In genomic region chr11:95840694-95841497, GRCm38 (mm10) we compare ENCODE assay signal across 11 mouse cellular contexts. TPM values are rescaled to one million over a fixed set of nuclear protein-coding genes. Genes with fewer than 3 reads are reported as not detected.
DNase-seq lines count a peak whose midpoint lies in the region; ATAC-seq and TF ChIP-seq lines count a peak whose summit lies in the region.
"Had no signal": no experiment of that assay in that cellular context is flagged by ENCODE, and none has a peak within 500 bp of the region (broad histone marks: within the 10 kb centered on the region; RNA-seq: fewer than 3 reads in every experiment).

No protein-coding gene starts in this region.

- DNase-seq in kidney, adult 9 months = no peak
- DNase-seq in CH12.LX (ENCODE audit: extremely low read depth) (no peak), MEL (ENCODE audit: low read depth, low spot score) (no peak)
- DNase-seq in embryo, embryonic 10 days (ENCODE audit: low spot score) = no peak
- no peak for DNase-seq in right cerebral cortex, adult 18-20 months
- DNase-seq: cerebellum, adult 11-12 months had no signal

- H3K9ac ChIP-seq in kidney, embryonic 15.5 days = 0 out of 2 replicates have a peak overlapping the region, but pooled peaks have one; percentile 23
- H3K9ac ChIP-seq in CH12.LX (ENCODE audit: insufficient read depth, low read depth) (peak overlapping the region; percentile 76), MEL (ENCODE audit: control insufficient read depth, low read depth, low read length, poor library complexity, severe bottlenecking) (no peak overlapping the region)
- H3K9ac ChIP-seq in limb, embryonic 13.5 days = no peak overlapping the region
- H3K9ac ChIP-seq: forebrain, embryonic 15.5 days had no signal

- no peak for TF ChIP-seq POLR2A in CH12.LX (IDR thresholded peaks at IDR 0.05; ENCODE audit: low read depth, low read length)
- no peak for TF ChIP-seq POLR2A in MEL (IDR thresholded peaks at IDR 0.05; ENCODE audit: control insufficient read depth in 1 of 2, insufficient read depth in 1 of 2, low read depth in 1 of 2, low read length in 2 of 2, poor library complexity in 1 of 2)

- H3K27ac ChIP-seq in kidney, embryonic 15.5 days = peak overlapping the region; percentile 75; the same call in 1 of the 2 replicates
- peak overlapping the region; percentile 86 for H3K27ac ChIP-seq in CH12.LX (ENCODE audit: insufficient read depth, low read depth)
- H3K27ac ChIP-seq in MEL (ENCODE audit: control insufficient read depth, low read depth, low read length) = no peak overlapping the region
- no peak overlapping the region for H3K27ac ChIP-seq in limb, embryonic 13.5 days
- H3K27ac ChIP-seq: forebrain, embryonic 15.5 days had no signal

- ATAC-seq in kidney, embryonic 15.5 days (replicated peaks; ENCODE audit: low FRiP score) = no peak
- no peak for ATAC-seq in limb, embryonic 13.5 days (ENCODE audit: low FRiP score, low read depth)
- no peak for ATAC-seq in megakaryocyte-erythroid progenitor cell, adult 5-6 weeks (replicated peaks; ENCODE audit: low FRiP score, low TSS enrichment, poor library complexity, severe bottlenecking)
- ATAC-seq: forebrain, embryonic 15.5 days had no signal

- H3K4me1 ChIP-seq in kidney, embryonic 15.5 days = peaks cover 41% of the 10 kb centered on the region
- H3K4me1 ChIP-seq in CH12.LX (ENCODE audit: control insufficient read depth in 1 of 2, insufficient read depth in 2 of 2) (peaks cover 57 to 87% of the 10 kb centered on the region in 2 experiments), MEL (ENCODE audit: control insufficient read depth in 1 of 2, insufficient read depth in 2 of 2, low read length in 2 of 2) (peaks cover 16 to 57% of the 10 kb centered on the region in 2 experiments)
- peaks cover 33% of the 10 kb centered on the region for H3K4me1 ChIP-seq in limb, embryonic 13.5 days

- TF ChIP-seq RAD21 in CH12.LX (IDR thresholded peaks at IDR 0.05; ENCODE audit: low read depth, low read length) (no peak), MEL (IDR thresholded peaks at IDR 0.05; ENCODE audit: low read depth, low read length) (no peak)

- dilution Hi-C loops in CH12.LX (cut with MboI; ENCODE audit: extremely low pct_ligation_motif_present, extremely low pct_unique_long_range_greater_than_20kb, low sequenced_read_pairs) = no loop called here

- H3K79me2 ChIP-seq in CH12.LX (replicated peaks; ENCODE audit: control insufficient read depth, extremely low read depth, insufficient read depth, poor library complexity, severe bottlenecking) (peaks cover 38% of the 10 kb centered on the region), MEL (ENCODE audit: control insufficient read depth, insufficient read depth, low read length, poor library complexity) (no peaks in the 10 kb centered on the region; the same call in 1 of the 2 replicates)

- TF ChIP-seq CTCF in CH12.LX (conservative IDR thresholded peaks at IDR 0.05 in 1 of 2, IDR thresholded peaks at IDR 0.05 in 1 of 2; ENCODE audit: low read depth in 2 of 2, low read length in 2 of 2) (no peak), MEL (IDR thresholded peaks at IDR 0.05 in 2 of 3, conservative IDR thresholded peaks at IDR 0.05 in 1 of 3; ENCODE audit: control insufficient read depth in 1 of 3, insufficient read depth in 1 of 3, low read depth in 2 of 3, low read length in 3 of 3, poor library complexity in 1 of 3, severe bottlenecking in 1 of 3) (no peak)

- peak overlapping the region; percentile 36 for H3K4me3 ChIP-seq in kidney, embryonic 15.5 days (replicated peaks)
- H3K4me3 ChIP-seq in CH12.LX (replicated peaks in 1 of 3; ENCODE audit: low read depth in 2 of 3, low read length in 2 of 3, poor library complexity in 1 of 3) (peak overlapping the region; percentile 67 to 98 (median 77)), MEL (ENCODE audit: control insufficient read depth in 1 of 2, insufficient read depth in 1 of 2, low read depth in 2 of 2, low read length in 2 of 2) (no peak overlapping the region)
- H3K4me3 ChIP-seq in limb, embryonic 13.5 days = peak overlapping the region; percentile 19
- H3K4me3 ChIP-seq: forebrain, embryonic 15.5 days had no signal

- H3K36me3 ChIP-seq in kidney, embryonic 15.5 days = no peaks in the 10 kb centered on the region
- H3K36me3 ChIP-seq in CH12.LX (replicated peaks in 1 of 2; ENCODE audit: control insufficient read depth in 1 of 2, insufficient read depth in 1 of 2, low read length in 1 of 2) (peaks cover 22 to 28% of the 10 kb centered on the region in 2 experiments), MEL (ENCODE audit: control insufficient read depth in 1 of 2, insufficient read depth in 2 of 2, low read length in 2 of 2) (peaks cover 0 to 26% of the 10 kb centered on the region in 2 experiments; a peak in 2 of 4 replicates)
- H3K36me3 ChIP-seq in limb, embryonic 13.5 days = no peaks in the 10 kb centered on the region
- H3K36me3 ChIP-seq: forebrain, embryonic 15.5 days had no signal

- H3K27me3 ChIP-seq in kidney, embryonic 15.5 days = peaks cover 34% of the 10 kb centered on the region
- H3K27me3 ChIP-seq in CH12.LX (replicated peaks) (no peaks in the 10 kb centered on the region), MEL (ENCODE audit: control insufficient read depth in 1 of 2, insufficient read depth in 2 of 2, low read length in 2 of 2) (no peaks in the 10 kb centered on the region)
- H3K27me3 ChIP-seq in limb, embryonic 13.5 days = peaks cover 41% of the 10 kb centered on the region

- peak overlapping the region; percentile 45 for H3K4me2 ChIP-seq in kidney, embryonic 15.5 days
- H3K4me2 ChIP-seq in CH12.LX (ENCODE audit: insufficient read depth, low read depth, poor library complexity, severe bottlenecking) = peak overlapping the region; percentile 82
- H3K4me2 ChIP-seq in limb, embryonic 13.5 days (replicated peaks) = peak overlapping the region; percentile 47
- H3K4me2 ChIP-seq: forebrain, embryonic 15.5 days had no signal

- no peaks in the 10 kb centered on the region for H3K9me3 ChIP-seq in kidney, embryonic 15.5 days (replicated peaks)
- H3K9me3 ChIP-seq in CH12.LX (replicated peaks; ENCODE audit: low read length) (no peaks in the 10 kb centered on the region), MEL (replicated peaks; ENCODE audit: insufficient read depth, low read length) (no peaks in the 10 kb centered on the region)
- H3K9me3 ChIP-seq in limb, embryonic 13.5 days = no peaks in the 10 kb centered on the region
- H3K9me3 ChIP-seq: forebrain, embryonic 15.5 days had no signal

- TF ChIP-seq EP300 in CH12.LX (IDR thresholded peaks at IDR 0.05; ENCODE audit: low read length) (no peak), MEL (IDR thresholded peaks at IDR 0.05; ENCODE audit: low read depth in 1 of 2, low read length in 2 of 2) (no peak)

- 70% methylated on average over 5 of the region's 5 CpGs for WGBS in kidney, embryonic 15.5 days
- WGBS in limb, embryonic 13.5 days = 75% methylated on average over 5 of the region's 5 CpGs

- in situ Hi-C loops in CH12.LX (cut with MboI; ENCODE audit: low pct_ligation_motif_present, low pct_unique_long_range_greater_than_20kb, low sequenced_read_pairs) = no loop called here

TF ChIP-seq in CH12.LX, 34 proteins besides CTCF, POLR2A, EP300 and RAD21 (continues in another document):
- TF ChIP-seq MAFK (IDR thresholded peaks at IDR 0.05; ENCODE audit: insufficient replicate concordance, low read length) = no peak
- TF ChIP-seq KAT2A (IDR thresholded peaks at IDR 0.05; ENCODE audit: insufficient replicate concordance, low read length) = no peak
- TF ChIP-seq E2F4 (IDR thresholded peaks at IDR 0.05; ENCODE audit: insufficient replicate concordance, low read depth, low read length) = no peak

TF ChIP-seq in MEL, 35 proteins besides CTCF, POLR2A, EP300 and RAD21:
- TF ChIP-seq NELFE (IDR thresholded peaks at IDR 0.05; ENCODE audit: low read depth, low read length) (no peak), SIN3A (IDR thresholded peaks at IDR 0.05; ENCODE audit: low read length) (0 out of 2 replicates have a peak, but pooled peaks have one; percentile 4), CHD1 (IDR thresholded peaks at IDR 0.05; ENCODE audit: low read depth, low read length) (no peak)

RNA-seq across cellular contexts. Expression of gene Abi3, which starts 1.4 kb away (rescaled TPM):
- 10.1 and 11.4 TPM in 2 replicates for polyA plus RNA-seq in kidney, embryonic 15.5 days (2015; fragmentation: Nextera tagmentation; extraction: Ambion mirVana)
- total RNA-seq in CH12.LX (2012; rRNA removed) = 31.4 and 33.5 TPM in 2 replicates
- 24.4 and 25.9 TPM in 2 replicates for total RNA-seq in CH12.LX (2014; rRNA removed)
- 54.9 and 74.5 TPM in 2 replicates for polyA plus RNA-seq in CH12.LX (2012; ENCODE audit: insufficient read length, low read depth)
- total RNA-seq in MEL (2012; rRNA removed) = 3.2 and 3.3 TPM in 2 replicates
- 10 to 100 TPM in 1 of 2 experiments, not detected in 1; 15.4 TPM for polyA plus RNA-seq in MEL (2012; ENCODE audit: insufficient read depth in 1 of 2, insufficient read length in 2 of 2, low read depth in 1 of 2, low replicate concordance in 2 of 2, missing spikeins in 1 of 2)
- 5.4 and 5.5 TPM in 2 replicates for polyA plus RNA-seq in limb, embryonic 13.5 days (2015; fragmentation: Nextera tagmentation; extraction: Ambion mirVana)
- total RNA-seq in megakaryocyte-erythroid progenitor cell, adult 5-6 weeks (2014; fragmentation: Nextera tagmentation) = 5.9 and 8.9 TPM in 2 replicates
- 3.4 and 5.7 TPM in 2 replicates for total RNA-seq in megakaryocyte-erythroid progenitor cell, adult 5-6 weeks (2017)

RNA-seq across cellular contexts. Expression of gene Gngt2, which starts 3.9 kb away (rescaled TPM):
- polyA plus RNA-seq in kidney, embryonic 15.5 days (2015; fragmentation: Nextera tagmentation; extraction: Ambion mirVana) = 22.8 and 23.7 TPM in 2 replicates
- total RNA-seq in CH12.LX (2012; rRNA removed) = 133 and 143 TPM in 2 replicates
- total RNA-seq in CH12.LX (2014; rRNA removed) = 157 and 162 TPM in 2 replicates
- polyA plus RNA-seq in CH12.LX (2012; ENCODE audit: insufficient read length, low read depth) = 136 and 140 TPM in 2 replicates
- 23.5 and 24.0 TPM in 2 replicates for total RNA-seq in MEL (2012; rRNA removed)
- 10 to 100 TPM in 1 of 2 experiments, not detected in 1; 25.9 TPM for polyA plus RNA-seq in MEL (2012; ENCODE audit: insufficient read depth in 1 of 2, insufficient read length in 2 of 2, low read depth in 1 of 2, low replicate concordance in 2 of 2, missing spikeins in 1 of 2)
- polyA plus RNA-seq in limb, embryonic 13.5 days (2015; fragmentation: Nextera tagmentation; extraction: Ambion mirVana) = 11.2 and 12.0 TPM in 2 replicates
- total RNA-seq in megakaryocyte-erythroid progenitor cell, adult 5-6 weeks (2014; fragmentation: Nextera tagmentation) = 4.4 and 5.0 TPM in 2 replicates
- 4.0 and 4.6 TPM in 2 replicates for total RNA-seq in megakaryocyte-erythroid progenitor cell, adult 5-6 weeks (2017)

RNA-seq across cellular contexts. Expression of gene Phospho1, which starts 16.6 kb away (rescaled TPM):
- polyA plus RNA-seq in kidney, embryonic 15.5 days (2015; fragmentation: Nextera tagmentation; extraction: Ambion mirVana) = 2.0 TPM in 1 of 2 replicates, not detected in the other
- 0.46 and 1.3 TPM in 2 replicates for total RNA-seq in CH12.LX (2012; rRNA removed)
- not detected in 2 replicates for total RNA-seq in CH12.LX (2014; rRNA removed)
- 0.97 and 6.0 TPM in 2 replicates for polyA plus RNA-seq in CH12.LX (2012; ENCODE audit: insufficient read length, low read depth)
- 15.4 and 17.7 TPM in 2 replicates for total RNA-seq in MEL (2012; rRNA removed)
- polyA plus RNA-seq in MEL (2012; ENCODE audit: insufficient read depth in 1 of 2, insufficient read length in 2 of 2, low read depth in 1 of 2, low replicate concordance in 2 of 2, missing spikeins in 1 of 2) = 10 to 100 TPM in 1 of 2 experiments, not detected in 1; 76.0 TPM
- polyA plus RNA-seq in limb, embryonic 13.5 days (2015; fragmentation: Nextera tagmentation; extraction: Ambion mirVana) = 0.26 and 0.89 TPM in 2 replicates
- 5.6 and 7.5 TPM in 2 replicates for total RNA-seq in megakaryocyte-erythroid progenitor cell, adult 5-6 weeks (2014; fragmentation: Nextera tagmentation)
- total RNA-seq in megakaryocyte-erythroid progenitor cell, adult 5-6 weeks (2017) = 0.56 and 3.2 TPM in 2 replicates
- polyA plus RNA-seq: forebrain, embryonic 15.5 days; inflammation-experienced regulatory T-cells, adult 6 months had no signal

Comparison
In these comparisons a context has a peak if more than half of its experiments do, and no peak if none do; other contexts are left out.
1. H3K27ac ChIP-seq: peak in kidney, embryonic 15.5 days (single experiment) and CH12.LX (single experiment); none in MEL (single experiment) and limb, embryonic 13.5 days (single experiment).
2. H3K4me3 ChIP-seq: peak in kidney, embryonic 15.5 days (single experiment), CH12.LX (3 of 3) and limb, embryonic 13.5 days (single experiment); none in MEL (0 of 2).
3. H3K9ac ChIP-seq: peak in kidney, embryonic 15.5 days (single experiment) and CH12.LX (single experiment); none in MEL (single experiment) and limb, embryonic 13.5 days (single experiment).
4. Peak in every context shown above with its lines, with median percentiles within 50 percentile points of each other: H3K4me2 ChIP-seq.